Mouse (Mus musculus): ENCODE data around the gene Sertad1.

The Sertad1 gene

DNA sequence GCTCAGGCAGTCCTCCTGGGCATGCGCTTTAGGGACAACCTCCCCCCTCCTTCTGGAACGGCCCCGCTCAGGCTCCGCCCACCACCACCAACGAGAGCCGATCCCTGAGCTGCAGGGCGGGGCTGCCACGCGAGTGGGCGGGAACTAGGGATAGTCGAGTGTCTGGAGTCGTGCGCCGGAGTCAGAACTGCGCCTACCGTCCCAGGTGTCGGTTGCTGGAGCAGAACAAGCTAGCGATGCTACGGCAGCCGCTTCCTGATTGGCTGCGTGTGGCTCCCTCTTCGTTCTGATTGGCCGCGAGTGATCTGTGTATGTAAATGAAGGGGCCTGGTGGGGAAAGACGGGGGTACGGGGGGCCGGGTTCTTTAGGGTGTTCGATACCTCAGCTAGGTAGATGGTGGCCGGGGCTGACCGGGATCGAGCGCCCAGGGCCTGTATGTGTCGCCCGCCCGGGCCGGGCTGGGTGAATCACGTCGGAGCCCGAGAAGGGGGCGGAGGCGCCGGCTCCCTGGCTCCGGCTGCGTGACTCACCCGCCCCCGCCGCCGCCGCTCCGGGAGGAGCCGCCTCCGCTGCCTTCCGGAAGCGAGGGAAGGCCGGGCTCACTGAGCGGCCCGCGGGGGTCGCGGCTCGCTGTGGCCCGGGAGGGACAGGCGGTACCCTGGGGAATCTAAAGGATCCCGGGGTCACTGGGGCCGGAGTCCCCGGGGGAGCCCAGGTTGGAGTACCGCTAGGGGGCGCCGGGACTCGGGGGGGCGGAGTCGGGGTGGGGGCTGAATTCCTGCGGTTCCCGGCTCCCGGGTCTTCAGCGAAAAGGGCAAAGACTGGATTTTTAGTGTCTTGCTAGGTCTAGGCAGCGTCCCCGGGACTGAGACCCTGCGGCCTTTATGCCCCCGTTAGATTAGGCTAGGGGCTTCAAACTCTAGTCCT lies at the start of gene Sertad1:
TSS of gene Sertad1 (plus strand) at position 141 of the 928 bp plus-strand sequence.
- peak; percentile 100 for DNase-seq

- DNase-seq: peak; percentile 29 to 36
These were observed 49.2 kb upstream of the Sertad1 start for GRCm38 (mm10) chr7:27437544-27437943.

DNA sequence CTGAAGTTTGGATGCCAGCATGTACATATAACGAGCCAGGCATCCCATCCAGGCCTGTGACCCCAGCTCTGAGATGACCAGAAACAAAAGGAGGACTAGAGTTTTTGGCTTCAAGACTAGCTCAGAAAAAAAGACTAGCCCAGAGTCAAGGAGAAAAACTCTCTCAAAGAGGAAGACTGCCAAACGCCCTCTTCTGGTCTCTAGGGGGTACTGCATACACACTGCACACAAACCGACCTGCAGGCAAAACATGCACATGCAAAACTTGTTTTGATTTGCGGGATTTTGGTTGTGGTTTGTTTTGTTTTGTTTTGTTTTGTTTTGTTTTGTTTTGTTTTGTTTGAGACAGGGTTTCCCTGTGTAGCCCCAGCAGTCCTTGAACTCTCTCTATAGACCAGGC lies 46.7 kb upstream of the Sertad1 start:
- no peak for DNase-seq

DNA sequence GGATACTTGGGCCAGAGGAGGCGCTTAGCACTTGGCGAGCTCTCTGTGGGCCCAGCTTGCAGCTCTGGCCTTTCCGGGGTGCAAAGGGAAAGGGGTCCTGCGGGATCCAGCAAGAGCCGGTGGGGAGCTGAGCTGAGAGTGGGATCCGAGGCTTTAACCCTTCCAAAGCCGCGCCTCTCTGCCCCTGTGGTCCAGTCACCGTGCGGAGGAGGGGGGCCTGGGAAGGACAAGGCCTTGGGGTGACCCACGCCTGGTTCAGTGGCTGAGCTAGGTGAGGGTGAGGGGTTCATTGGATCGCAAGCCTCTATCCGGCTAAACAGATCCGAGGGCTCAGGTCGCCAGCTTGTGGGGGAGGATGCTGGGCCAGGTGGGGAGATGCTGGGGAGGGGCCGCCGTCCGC lies 40.7 kb upstream of the Sertad1 start:
- peak in 1 of 2 experiments; percentile 41 for DNase-seq

DNA sequence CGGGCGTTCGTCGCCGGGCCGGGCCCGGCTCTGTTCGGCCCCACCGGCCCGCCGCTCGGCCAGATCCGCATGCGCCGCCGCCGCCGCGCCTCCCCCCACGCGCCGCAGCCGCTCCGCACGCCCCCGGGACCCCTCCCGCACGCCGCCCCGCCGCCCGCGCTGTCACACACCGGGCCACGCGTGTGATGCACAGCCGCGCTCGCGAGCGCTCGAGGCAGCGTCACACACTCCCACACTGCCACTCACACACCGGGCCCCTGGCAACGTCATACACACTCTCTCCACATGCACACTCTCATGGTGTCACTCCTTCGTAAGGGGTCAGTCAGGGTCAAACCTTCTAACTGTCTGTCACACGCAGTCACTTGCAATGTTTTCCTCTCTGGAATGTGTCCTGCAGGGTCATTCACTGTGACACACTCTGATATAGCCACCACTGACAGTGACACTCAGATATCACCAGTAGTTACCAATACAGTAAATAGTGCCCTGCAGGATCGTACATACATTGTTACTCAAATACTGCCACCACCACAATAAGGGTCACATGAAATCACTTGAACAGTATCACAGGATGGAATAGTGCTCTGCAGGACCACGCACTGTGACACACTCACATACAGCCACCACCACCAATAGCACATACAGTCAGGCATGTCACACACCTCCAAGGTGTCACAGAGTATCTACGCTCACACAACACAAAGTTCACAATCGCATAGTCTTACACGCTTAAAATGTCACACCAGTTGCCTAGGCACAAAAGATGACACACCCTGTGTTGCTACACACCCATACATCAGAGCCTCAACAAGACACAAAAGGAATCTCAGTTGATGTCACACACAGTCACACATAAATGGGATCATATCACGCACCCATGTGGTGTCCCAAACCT lies 39.9 kb upstream of the Sertad1 start:
- peak; percentile 68 to 73 for DNase-seq

DNA sequence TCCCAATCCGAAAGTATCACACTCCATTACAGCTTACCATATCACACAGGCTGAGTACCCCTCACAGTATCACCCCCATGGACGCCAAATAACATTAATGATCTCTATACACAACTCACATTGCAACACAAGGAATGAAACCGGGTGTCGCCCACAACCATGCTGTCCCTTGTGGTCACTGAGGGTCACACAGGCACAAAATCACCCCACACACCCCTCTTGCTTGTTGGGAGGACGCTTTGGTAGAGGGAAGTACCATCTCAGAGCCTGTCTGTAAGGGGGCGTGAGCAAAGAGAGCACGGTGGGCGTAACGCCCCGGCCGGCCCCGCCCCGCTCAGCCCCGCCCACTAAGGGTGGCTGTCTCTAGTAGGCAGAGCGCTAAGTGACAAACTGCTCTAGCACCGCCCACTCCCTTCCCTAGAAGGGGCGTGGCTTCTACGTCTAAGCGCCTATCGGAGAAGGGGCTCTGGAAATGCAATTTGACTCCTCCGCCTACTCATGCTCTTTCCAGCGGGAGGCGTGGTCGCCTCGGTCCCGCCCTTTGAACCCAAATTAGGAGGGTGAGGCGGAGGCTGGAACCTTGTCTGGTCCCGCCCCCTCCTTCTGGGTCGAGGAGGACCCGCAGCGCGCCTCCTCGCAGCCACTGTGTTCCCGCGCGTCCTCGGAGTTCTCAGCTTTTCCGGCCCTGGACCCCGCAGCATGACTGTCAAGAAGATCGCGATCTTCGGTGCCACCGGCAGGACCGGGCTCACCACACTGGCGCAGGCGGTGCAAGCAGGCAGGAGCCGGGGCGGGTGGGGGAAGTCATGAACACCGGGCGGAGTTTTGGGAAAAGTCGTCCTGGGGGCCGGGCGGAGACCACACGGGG lies 39.1 kb upstream of the Sertad1 start, which contains the start of the genes Sptbn4 and Blvrb:
TSS of gene Sptbn4 (minus strand) at position 268 of the 868 bp plus-strand sequence.
TSS of gene Blvrb (plus strand) at position 560 of the 868 bp plus-strand sequence.
- peak; percentile 94 to 99 for DNase-seq

DNA sequence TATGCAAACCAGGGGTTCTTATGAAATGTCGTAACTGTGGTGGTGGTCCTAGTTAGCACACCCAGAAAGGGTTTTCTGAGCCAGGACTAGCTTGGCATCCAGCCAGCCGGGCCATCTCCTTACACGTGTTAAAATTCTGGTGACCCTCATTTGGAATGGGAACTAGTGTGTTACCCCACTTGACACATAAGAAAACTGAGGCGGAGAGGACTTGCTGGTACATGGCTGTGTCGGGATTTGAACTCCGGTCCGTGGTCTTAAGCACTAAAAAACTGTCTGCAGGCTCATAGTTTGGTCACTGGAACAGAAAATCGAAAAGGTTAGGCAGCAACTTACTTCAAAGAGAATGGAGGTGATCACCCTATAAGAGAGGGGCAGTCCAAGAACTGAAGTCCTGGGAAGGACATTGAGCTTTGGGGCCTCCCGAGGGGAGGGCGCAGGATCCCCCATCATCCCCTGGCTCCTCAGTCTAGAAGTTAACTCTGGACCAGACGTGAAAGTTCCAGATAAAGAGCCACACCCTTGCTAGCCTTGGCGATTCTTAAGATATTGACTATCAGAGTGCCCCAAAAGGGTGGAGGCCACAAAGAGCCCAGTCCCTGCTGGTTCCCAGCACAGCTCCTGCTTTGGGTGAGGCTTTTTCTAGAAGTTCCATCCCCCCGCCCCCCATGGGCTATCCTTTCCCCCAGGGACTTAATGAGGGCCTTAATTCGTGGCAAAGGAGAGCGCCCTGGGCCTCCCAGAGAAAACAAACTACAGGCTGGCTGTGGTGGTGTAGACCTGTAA lies 38.1 kb upstream of the Sertad1 start:
- DNase-seq: peak; percentile 43 to 59

- peak; percentile 69 to 76 for DNase-seq
These were observed 37.4 kb upstream of the Sertad1 start for GRCm38 (mm10) chr7:27449256-27449862.

DNA sequence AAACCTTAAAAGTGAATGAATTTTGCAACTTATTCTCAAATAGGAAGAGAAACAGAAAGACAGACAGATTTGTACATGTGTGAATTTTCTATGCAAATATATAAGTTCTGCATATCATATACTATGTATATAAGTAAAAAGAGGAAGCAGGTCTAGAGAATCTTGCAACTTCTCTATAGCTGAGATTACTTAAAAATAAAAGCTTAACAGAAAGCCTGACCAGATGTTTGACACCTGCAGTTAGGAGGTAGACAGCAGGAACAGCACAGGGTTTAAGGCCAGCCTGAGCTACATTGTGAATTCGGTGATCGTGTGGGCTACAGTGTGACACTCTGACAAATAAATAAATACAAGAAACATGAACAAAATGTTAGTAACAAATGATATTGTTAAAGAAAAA lies 35.4 kb upstream of the Sertad1 start:
- no peak for DNase-seq

DNA sequence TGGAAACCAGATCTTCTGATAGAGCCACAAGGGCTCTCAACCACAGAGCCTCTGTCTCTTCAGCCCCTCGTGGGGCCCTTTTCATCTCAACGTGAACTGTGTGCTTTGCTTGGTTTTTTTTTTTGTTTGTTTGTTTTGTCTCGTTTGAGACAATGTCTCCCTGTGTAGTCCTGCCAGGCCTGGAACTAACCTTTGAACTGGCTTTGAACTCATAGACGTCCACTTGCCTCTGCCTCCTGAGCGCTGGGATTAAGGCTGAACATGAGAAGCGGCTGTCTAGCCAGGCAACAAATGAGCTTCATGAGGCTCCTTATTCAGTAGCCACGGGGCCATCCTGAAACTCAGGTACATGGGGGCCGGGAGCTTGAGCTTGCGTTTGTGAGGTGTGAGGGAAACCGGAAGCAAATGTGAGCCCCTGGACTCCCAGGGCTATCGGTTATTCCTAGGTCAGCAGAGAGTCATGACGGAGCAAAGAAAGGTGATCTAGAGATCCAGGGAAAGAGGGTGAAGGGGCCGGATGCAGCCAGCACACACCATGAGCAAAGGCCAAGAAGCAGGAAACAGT lies 34.4 kb upstream of the Sertad1 start:
- DNase-seq: no peak

GRCm38 (mm10) chr7:27454461-27455121 lies 32.1 kb upstream of the Sertad1 start:
- no peak for DNase-seq

DNA sequence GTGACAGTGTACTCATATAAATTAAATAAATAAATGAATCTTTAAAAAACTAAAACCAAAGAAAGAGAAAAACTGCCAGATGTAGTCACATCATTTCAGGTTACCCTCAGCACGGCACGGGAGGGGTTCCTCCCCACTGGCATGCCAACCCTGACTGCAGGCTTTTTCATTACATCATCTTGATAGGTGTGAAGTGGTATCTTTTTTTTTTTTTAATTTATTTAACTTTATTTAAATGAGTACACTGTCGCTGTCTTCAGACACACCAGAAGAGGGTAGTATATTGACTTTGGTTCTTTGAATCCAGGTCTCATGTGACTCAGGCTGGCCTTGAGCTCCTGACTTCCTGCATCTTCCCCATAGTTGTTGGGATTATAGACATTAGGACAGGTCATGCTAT lies 31.4 kb upstream of the Sertad1 start:
- DNase-seq: no peak

DNA sequence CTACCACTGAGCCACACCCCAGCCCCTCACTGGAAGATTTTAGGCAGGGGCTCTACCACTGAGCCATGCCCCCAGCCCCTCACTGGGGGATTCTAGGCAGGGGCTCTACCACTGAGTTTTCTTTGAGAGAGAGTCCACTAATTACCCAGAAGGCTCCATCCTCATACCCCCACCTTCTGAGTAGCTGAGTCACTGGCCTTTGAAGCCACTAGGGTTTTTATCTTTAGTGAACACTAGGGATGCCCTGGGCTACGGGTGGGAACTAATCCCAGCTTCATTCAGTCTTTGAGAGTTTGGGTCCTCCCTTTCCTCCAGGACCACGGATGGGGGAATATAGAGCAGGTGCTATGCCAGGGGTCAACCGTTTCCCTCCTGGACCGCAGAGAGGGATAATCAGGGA lies 28.1 kb upstream of the Sertad1 start:
- DNase-seq: no peak

- DNase-seq: no peak
These were observed 27.1 kb upstream of the Sertad1 start for GRCm38 (mm10) chr7:27459640-27460039.

DNA sequence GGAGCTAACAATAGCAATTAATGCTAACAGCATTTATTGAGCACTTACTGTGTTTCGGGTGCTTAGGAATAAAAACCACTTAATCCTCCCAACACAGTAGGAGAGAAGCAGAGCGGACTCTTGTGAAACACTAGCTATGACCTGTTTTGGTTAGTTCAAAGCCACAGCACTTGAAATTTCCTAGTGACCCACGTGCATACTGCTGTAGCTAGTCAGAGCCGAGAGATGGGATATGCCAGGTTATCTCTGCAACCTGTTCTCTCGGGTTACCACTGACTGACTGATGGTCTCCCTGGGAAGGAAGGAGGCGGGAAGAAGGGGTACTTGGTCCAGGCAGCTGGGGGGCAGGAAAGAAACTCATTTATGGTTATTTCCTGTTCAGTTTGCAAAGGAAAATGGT lies 26.2 kb upstream of the Sertad1 start:
- DNase-seq: no peak

- DNase-seq: no peak
These were observed 19.1 kb upstream of the Sertad1 start for GRCm38 (mm10) chr7:27467648-27468047.

GRCm38 (mm10) chr7:27471390-27472120 lies 15.2 kb upstream of the Sertad1 start:
- no peak for DNase-seq

DNA sequence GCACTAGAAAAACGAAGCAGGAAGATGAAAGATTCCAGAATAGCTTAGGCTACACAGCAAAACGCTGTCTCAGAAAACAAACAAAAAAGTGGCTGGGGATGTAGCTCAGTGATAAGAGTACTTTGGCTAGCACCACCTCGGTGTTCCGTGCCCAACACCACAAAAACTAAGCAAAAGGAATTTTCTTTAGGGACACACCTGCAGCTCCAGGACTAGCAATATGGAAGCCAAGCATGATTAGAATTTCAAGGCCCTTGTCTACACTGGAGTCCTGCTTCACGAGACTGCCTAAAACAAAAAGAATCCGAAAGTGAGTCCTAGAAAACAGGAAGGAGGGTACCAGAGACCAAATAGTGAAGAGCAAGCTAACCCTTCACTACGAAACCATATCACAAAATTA lies 14.1 kb upstream of the Sertad1 start:
- no peak for DNase-seq

DNA sequence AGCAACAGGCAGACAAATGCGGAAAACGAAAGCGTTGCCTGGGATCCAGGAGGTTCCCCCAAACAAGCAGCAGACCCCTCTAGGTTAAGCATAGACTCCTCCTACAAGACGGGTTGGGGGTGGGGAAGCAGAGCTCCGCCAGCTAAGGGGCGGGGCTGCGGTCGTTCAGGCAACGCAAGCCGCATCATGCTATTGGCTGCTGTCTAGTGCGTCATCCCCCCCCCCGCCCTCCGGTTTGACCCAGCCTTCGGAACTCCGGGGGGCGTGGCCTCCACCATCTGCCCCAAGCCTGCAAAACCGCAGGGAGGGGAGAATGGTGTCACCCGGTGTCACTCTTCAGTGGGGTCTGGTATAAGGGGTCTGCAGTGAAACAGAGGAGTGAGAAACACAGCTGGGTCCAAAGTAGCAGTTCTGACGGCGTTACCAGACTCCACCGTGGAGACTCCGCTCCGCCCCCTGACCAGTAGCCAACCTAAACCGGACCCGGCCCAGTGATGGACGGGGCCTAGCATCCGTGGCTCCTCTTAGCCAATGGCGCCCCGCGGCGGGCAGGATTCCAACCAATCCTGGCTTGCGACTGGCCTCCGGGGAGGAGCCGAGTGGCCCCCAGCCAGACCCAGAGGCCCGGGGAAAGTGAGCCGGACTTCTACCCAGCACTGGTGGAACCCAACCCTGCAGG lies 13.4 kb upstream of the Sertad1 start, which contains the start of gene Sertad3:
TSS of gene Sertad3 (plus strand) at position 613 of the 679 bp plus-strand sequence.
- peak; percentile 99 to 100 for DNase-seq

All from cerebellum, adult 18-20 months (tissue).